Mouse (Mus musculus) olfactory bulb, adult 2 months (tissue): Measurements from ENCODE around the gene Sorbs1.

Source experiments
- CTCF ChIP-seq: fragments of 200-500 bp; IDR thresholded peaks from 2 replicates; pipeline ENCODE4 v1.5.1; 2012; ENCODE audit warnings: low read depth, mild to moderate bottlenecking, low read length, moderate library complexity; ENCODE audit not compliant: insufficient read depth
- POLR2A ChIP-seq: fragments of 200-500 bp; IDR thresholded peaks from 2 replicates; pipeline ENCODE4 v1.6.1; 2012; ENCODE audit warnings: mild to moderate bottlenecking, low read depth, low read length, moderate library complexity; ENCODE audit not compliant: insufficient read depth

GRCm38 (mm10) chr19:40554343-40554742 lies 40.8 kb upstream of the Sorbs1 start:
- TF ChIP-seq CTCF (no peak), POLR2A (no peak)
